Mouse (Mus musculus): ENCODE data around the gene Mfap5.
"Not testable (repeated sequence)": the region's sequence is repeated elsewhere in the genome, so short reads cannot be mapped to it uniquely, and the experiment has no call there.

The Mfap5 gene

GRCm38 (mm10) chr6:122560427-122560826, 54.8 kb downstream of the Mfap5 start:
- peak; percentile 49 to 81 for DNase-seq (ENCODE audit: low spot score in 2 of 2)

- no peak for DNase-seq (ENCODE audit: low spot score in 2 of 2)
These were observed 55.4 kb downstream of the Mfap5 start for GRCm38 (mm10) chr6:122561005-122561404.

GRCm38 (mm10) chr6:122562463-122562862, 56.8 kb downstream of the Mfap5 start:
- peak in 1 of 2 experiments; percentile 67 for DNase-seq (ENCODE audit: low spot score in 2 of 2)

DNA sequence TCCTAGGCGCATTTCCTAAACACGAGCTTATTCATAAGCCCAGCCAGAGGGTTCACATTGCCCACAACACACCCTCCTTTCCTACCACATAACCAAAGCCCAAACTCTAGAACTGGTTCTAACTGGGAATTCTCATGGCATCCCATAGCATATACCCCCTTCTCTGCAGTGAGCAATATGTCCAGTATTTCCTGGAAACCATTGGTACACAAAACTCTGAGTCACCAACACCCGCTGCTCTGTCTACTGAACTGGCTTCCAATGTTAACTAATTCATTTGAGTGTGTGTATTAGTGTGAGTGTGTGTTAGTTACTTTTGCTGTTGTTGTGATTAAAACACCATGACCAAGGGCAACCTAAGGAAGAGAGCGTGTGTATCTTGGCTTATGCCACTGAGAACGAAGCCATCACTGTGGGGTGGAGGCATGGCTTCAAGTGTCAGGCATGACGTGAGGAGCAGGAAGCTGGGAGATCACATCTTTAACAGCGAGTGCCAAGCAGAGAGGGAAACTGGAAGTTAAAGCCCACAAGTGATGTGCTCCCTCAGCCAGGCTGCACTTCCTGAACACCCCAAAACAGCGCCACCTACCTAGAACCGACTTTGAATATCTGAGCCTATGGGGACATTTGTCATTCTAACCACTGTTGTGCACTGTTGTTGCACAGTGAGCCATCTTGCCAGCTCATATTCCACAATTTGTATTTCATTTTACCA, 59.6 kb downstream of the Mfap5 start:
- DNase-seq (ENCODE audit: low spot score in 2 of 2): no peak

DNA sequence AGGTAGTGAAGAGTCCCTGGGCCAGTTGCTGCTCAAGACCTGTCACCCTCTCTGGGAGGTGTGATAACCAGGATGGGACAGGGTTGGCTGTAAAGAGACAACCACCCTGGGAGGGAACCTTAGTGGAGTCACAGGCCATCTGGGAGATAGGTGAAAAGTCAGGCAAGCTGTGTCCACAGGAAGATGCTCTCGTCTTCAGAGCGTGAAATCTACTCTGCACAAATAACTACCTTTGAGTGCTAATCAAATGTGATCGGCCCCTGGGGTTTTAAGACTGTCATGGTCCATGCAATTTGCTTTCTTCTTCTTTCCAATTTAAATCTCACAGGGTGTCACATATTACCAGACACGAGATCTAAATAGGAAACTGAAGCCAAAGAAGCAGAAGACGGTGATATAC, 63.5 kb downstream of the Mfap5 start:
- DNase-seq (ENCODE audit: low spot score in 2 of 2): no peak

DNA sequence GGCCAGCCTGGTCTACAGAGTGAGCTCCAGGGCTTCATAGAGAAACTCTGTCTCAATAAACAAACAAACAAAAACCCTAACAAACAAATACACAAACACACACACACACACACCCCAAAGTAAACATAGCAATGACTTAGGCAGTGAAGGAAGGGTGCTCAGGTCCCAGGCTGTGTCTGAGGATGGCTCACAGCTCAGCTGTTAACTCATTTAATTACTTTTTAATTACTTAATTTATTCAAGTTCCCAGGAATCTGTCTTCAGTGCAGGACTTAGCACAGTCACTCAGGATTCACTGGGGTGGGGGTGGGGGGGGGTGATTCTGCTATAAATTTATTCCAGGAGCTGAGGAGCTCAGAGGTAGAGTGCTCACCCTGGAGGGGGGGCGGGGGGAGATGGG, 64.1 kb downstream of the Mfap5 start:
- DNase-seq (ENCODE audit: low spot score in 2 of 2): no peak

GRCm38 (mm10) chr6:122570695-122571616, 65.3 kb downstream of the Mfap5 start:
- no peak for DNase-seq (ENCODE audit: low spot score in 2 of 2)

GRCm38 (mm10) chr6:122571617-122571959, 65.9 kb downstream of the Mfap5 start:
- no peak for DNase-seq (ENCODE audit: low spot score in 2 of 2)

GRCm38 (mm10) chr6:122575037-122575436, 69.4 kb downstream of the Mfap5 start:
- DNase-seq (ENCODE audit: low spot score in 2 of 2): not testable (repeated sequence)

DNA sequence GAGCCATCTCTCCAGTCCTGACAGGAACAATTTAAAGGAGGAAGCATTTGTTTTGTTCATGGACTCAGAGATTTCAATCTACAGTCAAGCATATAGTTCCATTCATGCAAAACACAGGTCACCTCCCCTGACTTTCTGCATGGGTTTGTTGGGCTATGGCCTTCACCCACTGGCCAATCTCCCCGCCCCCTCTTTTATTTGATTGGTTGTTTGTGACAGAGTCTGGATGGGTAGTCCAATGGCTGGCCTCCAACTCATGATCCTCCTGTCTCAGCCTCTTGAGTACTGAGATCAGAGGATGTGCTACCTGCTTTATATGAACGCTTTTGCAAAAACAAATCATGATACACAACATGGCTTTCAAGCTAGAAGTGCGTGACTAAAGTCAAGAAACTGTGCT, 71.4 kb downstream of the Mfap5 start:
- DNase-seq (ENCODE audit: low spot score in 2 of 2): no peak

All from urinary bladder, postnatal 4 days (tissue).